Mouse (Mus musculus): ENCODE results near the gene Drap1. TPM values are rescaled to one million over a fixed set of nuclear protein-coding genes. Genes with fewer than 3 reads are reported as not detected.
A peak's percentile ranks its signal among the peaks of the same experiment; 100 is the strongest.

Gene Drap1
- total RNA-seq, 2 experiments from 2014 or later: 168 to 192 TPM

DNA sequence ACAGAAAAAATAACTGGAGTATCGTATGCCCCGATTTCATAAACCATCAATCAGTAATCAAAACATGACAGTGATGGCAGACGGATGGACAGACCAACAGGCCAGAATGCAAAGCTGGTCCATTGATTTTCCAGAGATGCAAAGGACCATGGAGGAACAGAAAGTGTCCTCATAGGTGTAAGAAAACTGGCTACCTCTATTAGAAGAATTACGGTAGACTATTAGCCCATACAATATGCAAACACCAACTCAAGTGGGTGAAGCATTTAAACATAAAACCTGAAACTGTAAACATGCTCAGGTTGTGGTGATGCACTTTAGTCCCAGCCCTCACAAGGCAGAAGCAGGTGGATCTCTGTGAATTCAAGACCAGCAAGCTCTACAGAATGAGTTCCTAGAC, 29.4 kb downstream of the Drap1 start:
- intact Hi-C loops (cut with DNase I): no loop called here
- no peak for DNase-seq (ENCODE audit: low spot score in 2 of 2)

- DNase-seq (ENCODE audit: low spot score in 2 of 2): no peak
These were observed 30.6 kb downstream of the Drap1 start for GRCm38 (mm10) chr19:5394168-5394567.

DNA sequence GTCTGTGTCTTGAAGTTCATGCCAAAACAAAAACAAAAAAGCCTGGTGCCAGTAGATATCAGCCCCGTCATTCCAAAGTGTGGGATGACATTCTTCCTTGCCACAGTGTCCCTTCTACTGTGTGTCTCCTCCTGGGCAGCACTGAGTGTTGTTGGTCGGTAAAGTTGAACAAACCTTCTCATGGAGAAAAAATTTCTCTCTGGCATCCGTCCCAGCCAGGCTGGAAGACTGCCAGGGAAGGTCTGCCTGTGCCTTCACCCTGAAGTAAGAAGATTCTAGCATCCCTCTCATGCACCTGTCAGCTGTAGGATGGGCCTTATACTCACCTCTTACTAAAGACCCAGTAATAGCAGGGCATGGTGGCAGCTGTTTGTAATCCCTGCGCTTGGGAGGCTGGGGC, 31.9 kb downstream of the Drap1 start:
- intact Hi-C loops (cut with DNase I): no loop called here
- peak in 1 of 2 experiments; percentile 19 for DNase-seq (ENCODE audit: low spot score in 2 of 2)

More at GRCm38 (mm10) chr19:5394168-5394567, 30.6 kb downstream of the Drap1 start:
- intact Hi-C loops (cut with DNase I): no loop called here

DNA sequence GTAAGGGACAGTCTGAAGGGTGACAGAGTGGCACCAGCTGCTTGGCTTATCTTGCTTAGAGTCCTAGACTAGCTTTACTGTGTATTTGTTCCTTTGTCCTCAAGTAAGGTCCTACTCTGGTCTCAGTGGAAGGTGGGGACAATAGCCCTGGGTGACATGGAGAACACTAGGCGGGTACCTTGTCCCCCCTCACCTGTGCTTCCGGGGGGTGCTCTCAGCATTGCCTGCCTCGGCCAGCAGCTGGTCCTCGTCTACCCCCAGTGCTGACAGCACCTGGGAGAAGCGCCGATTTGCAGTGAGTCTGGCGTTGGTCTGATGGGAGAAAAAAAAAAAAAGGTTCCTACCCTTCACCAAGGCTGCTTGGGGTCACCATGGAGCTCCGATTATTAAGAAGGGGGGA, 34.4 kb downstream of the Drap1 start:
- intact Hi-C loops (cut with DNase I): no loop called here

DNA sequence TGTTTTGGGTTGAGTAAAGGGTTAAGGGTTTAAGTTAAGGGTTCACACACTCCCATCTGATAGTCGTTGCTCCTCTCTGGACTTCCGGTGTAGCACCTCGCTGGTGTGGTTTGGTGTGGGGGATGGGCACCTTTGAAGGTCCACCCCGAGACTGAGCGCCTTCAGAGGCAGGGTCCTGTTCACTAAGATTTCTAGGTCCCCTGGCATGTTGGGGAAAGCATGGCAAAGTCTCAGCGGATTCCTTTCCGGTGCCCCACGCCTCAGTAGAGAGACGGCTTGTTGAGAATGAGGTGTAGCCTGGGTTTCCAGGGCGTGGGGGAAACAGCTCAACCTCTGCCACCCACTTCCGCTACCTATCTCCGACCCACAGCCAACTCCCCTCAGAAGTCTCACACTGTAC, 35.1 kb downstream of the Drap1 start:
- intact Hi-C loops (cut with DNase I): no loop called here
- no peak for DNase-seq (ENCODE audit: low spot score in 2 of 2)

More for the DNA sequence above, 34.4 kb downstream of the Drap1 start:
- DNase-seq (ENCODE audit: low spot score in 2 of 2): no peak

- DNase-seq (ENCODE audit: low spot score in 2 of 2): peak; percentile 97
- intact Hi-C loops (cut with DNase I): loop anchor here (1.0 kb wide), 1 partner anchor 22 kb away; the partner anchor contains the start of gene Eif1ad
These were observed 36.1 kb downstream of the Drap1 start, which contains the start of gene Sart1 for GRCm38 (mm10) chr19:5388588-5389242. Gene Sart1, minus strand, starts transcription at chr19:5388703.

DNA sequence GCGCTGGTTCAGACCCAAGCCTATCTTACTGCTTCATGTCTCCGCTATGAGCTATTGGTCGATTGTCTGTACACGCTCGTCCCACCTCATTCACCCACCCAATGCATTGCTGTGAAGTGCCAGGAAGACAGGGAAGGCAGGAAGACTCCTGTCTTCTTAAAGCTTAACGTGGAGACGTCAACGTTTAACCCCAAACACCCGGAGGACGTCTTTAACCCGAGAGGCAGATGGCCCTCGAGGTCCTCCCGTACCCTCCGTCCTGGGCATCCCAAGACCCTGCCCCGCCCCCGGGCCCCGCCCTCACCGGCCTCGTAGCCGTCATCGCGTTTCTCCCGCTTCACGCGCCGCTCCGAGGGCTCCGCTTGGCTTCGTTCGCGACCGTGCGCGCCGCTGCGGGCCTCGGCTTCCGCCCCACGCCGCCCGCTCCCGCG, 36.8 kb downstream of the Drap1 start:
- DNase-seq (ENCODE audit: low spot score in 2 of 2): peak; percentile 21 to 61
- intact Hi-C loops (cut with DNase I): loop anchor here (1.0 kb wide), 1 partner anchor 22 kb away; the partner anchor contains the start of gene Eif1ad

DNA sequence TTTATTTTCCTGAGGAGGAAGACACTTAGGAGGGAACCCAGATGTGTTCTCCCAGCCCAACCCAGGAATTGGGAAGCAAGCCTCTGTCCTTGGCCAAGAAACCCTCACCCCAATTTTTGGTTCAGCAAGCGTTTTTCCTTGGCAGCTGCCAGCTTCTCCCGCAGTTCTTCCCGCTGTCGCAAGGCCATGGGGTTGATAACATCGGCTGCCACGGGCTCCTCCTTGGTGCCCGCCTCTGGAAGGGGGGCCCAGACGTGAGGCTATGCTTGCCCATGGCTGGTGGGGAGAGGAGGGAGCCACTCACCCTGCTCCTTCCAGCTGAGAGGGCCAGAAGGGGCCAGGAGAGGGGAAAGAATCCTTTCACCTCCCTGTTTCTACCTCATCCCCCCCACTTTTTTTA, 40.1 kb downstream of the Drap1 start:
- intact Hi-C loops (cut with DNase I): no loop called here
- no peak for DNase-seq (ENCODE audit: low spot score in 2 of 2)

DNA sequence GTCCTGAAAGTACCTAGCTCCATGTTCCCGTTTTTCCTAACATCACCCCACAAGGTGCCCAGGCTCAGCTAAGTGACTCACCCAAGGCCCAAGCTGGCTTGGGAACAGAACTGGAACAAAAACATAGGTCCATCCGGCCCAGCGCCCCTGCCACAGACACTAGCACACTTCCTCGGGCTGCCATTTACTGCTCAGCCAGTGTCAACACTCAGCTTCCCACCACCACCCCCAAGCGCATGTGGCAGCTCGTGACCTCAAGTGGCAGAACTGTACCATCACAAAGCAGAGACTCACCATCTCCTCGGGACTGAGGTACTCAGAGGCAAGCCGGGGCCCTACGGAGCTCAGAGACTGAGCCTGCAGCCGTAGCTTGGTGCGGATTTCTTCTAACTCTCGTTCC, 41.5 kb downstream of the Drap1 start:
- intact Hi-C loops (cut with DNase I): no loop called here
- no peak for DNase-seq (ENCODE audit: low spot score in 2 of 2)

- DNase-seq (ENCODE audit: low spot score in 2 of 2): no peak
- intact Hi-C loops (cut with DNase I): no loop called here
These were observed 47.3 kb downstream of the Drap1 start for GRCm38 (mm10) chr19:5377446-5377845.

GRCm38 (mm10) chr19:5374748-5375147, 50.0 kb downstream of the Drap1 start:
- no peak for DNase-seq (ENCODE audit: low spot score in 2 of 2)
- intact Hi-C loops (cut with DNase I): no loop called here

DNA sequence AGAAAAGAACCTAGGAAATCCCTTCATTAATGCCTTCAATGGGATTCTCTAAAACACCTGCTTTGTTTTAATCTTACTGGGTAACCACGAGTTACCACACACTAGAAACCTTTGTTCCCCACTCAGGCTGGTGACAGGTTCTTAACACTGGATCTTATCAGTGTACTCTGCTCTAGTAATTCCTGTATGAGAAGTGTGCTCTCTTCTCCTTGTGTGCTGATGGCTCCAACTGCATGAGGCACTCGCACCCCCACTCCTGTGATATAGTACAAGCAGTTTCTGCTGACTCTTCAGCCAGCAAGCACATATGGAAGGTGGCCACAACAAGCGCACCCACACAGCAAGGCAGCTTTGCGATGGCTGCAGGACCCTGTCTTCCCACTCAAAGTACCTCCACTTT, 50.6 kb downstream of the Drap1 start:
- intact Hi-C loops (cut with DNase I): no loop called here
- no peak for DNase-seq (ENCODE audit: low spot score in 2 of 2)

Other genes starting within 250 kb of the Drap1 start
- 10 to 100 TPM; 66.2 to 69.4 TPM for gene Pacs1, start 151.9 kb downstream of the Drap1 start, total RNA-seq (2021)
- 100 to 1,000 TPM; 192 to 194 TPM for gene Sf3b2, start 129.5 kb downstream of the Drap1 start, total RNA-seq (2021)
- gene Gal3st3, start 126.6 kb downstream of the Drap1 start, total RNA-seq (2021): 100 to 1,000 TPM; 106 to 107 TPM
- gene Catsper1, start 89.2 kb downstream of the Drap1 start, total RNA-seq (2021): not detected
- 10 to 100 TPM; 15.4 to 17.9 TPM for gene Cst6, start 75.4 kb downstream of the Drap1 start, total RNA-seq (2021)
- 10 to 100 TPM; 24.3 to 24.5 TPM for gene Eif1ad, start 58.2 kb downstream of the Drap1 start, total RNA-seq (2021)
- gene Banf1, start 57.8 kb downstream of the Drap1 start, total RNA-seq (2021): 10 to 100 TPM; 91.6 to 99.4 TPM
- gene Sart1, start 36.3 kb downstream of the Drap1 start, total RNA-seq (2021): 10 to 100 TPM; 84.0 to 85.4 TPM
- gene Tsga10ip, start 22.5 kb downstream of the Drap1 start, total RNA-seq (2021): under 1 TPM in 1 of 2 experiments, not detected in 1; 0.29 TPM
- 10 to 100 TPM; 60.8 to 63.3 TPM for gene AI837181, start 165 bp upstream of the Drap1 start, total RNA-seq (2021)
- gene Fosl1, start 22.6 kb upstream of the Drap1 start, total RNA-seq (2021): not detected
- 10 to 100 TPM; 25.8 to 26.3 TPM for gene Ccdc85b, start 32.9 kb upstream of the Drap1 start, total RNA-seq (2021)
- gene Fibp, start 35.6 kb upstream of the Drap1 start, total RNA-seq (2021): 10 to 100 TPM; 82.9 to 86.6 TPM
- 1 to 10 TPM; 2.2 to 2.7 TPM for gene Ctsw, start 43.5 kb upstream of the Drap1 start, total RNA-seq (2021)
- 10 to 100 TPM; 14.5 to 15.9 TPM for gene Efemp2, start 49.0 kb upstream of the Drap1 start, total RNA-seq (2021)
- 10 to 100 TPM; 33.7 to 37.0 TPM for gene Mus81, start 63.4 kb upstream of the Drap1 start, total RNA-seq (2021)
- 1,000 to 10,000 TPM; 1,767 to 1,844 TPM for gene Cfl1, start 65.5 kb upstream of the Drap1 start, total RNA-seq (2021)
- gene 1700020D05Rik, start 78.8 kb upstream of the Drap1 start, total RNA-seq (2021): 1 to 10 TPM; 5.9 to 6.0 TPM
- gene Snx32, start 85.6 kb upstream of the Drap1 start, total RNA-seq (2021): 10 to 100 TPM; 78.7 to 83.6 TPM
- gene Ovol1, start 135.7 kb upstream of the Drap1 start, total RNA-seq (2021): not detected
- 1 to 10 TPM; 7.4 to 8.2 TPM for gene Ap5b1, start 143.0 kb upstream of the Drap1 start, total RNA-seq (2021)
- 10 to 100 TPM; 83.1 to 98.5 TPM for gene Rnaseh2c, start 176.9 kb upstream of the Drap1 start, total RNA-seq (2021)
- gene Kat5, start 185.3 kb upstream of the Drap1 start, total RNA-seq (2021): 10 to 100 TPM; 76.1 to 81.7 TPM
- 10 to 100 TPM; 22.0 to 23.9 TPM for gene Rela, start 212.5 kb upstream of the Drap1 start, total RNA-seq (2021)
- 10 to 100 TPM; 23.9 to 24.4 TPM for gene Sipa1, start 238.7 kb upstream of the Drap1 start, total RNA-seq (2021)

Measured in left cerebral cortex, postnatal 14 days (tissue).